Mouse (Mus musculus): ENCODE results near the gene Mrgpra9. TPM values are rescaled to one million over a fixed set of nuclear protein-coding genes. Genes with fewer than 3 reads are reported as not detected.
"Not testable (repeated sequence)": the region's sequence is repeated elsewhere in the genome, so short reads cannot be mapped to it uniquely, and the experiment has no call there.

The Mrgpra9 gene
- total RNA-seq (2022) = not detected

- DNase-seq (ENCODE audit: low spot score in 2 of 2) = no peak
Observed at GRCm38 (mm10) chr7:47252770-47253169, at the start of gene Mrgpra9. Gene Mrgpra9, minus strand, starts transcription at chr7:47252848.

GRCm38 (mm10) chr7:47299612-47300011 lies 47.0 kb upstream of the Mrgpra9 start:
- DNase-seq (ENCODE audit: low spot score in 2 of 2) = not testable (repeated sequence)

GRCm38 (mm10) chr7:47271547-47271946 lies 18.9 kb upstream of the Mrgpra9 start:
- not testable (repeated sequence) for DNase-seq (ENCODE audit: low spot score in 2 of 2)

- DNase-seq (ENCODE audit: low spot score in 2 of 2) = no peak
Observed at GRCm38 (mm10) chr7:47244658-47245057, 8.0 kb downstream of the Mrgpra9 start.

GRCm38 (mm10) chr7:47204830-47205229 lies 47.8 kb downstream of the Mrgpra9 start, which contains the start of gene Mrgpra6:
Gene Mrgpra6, minus strand, starts transcription at chr7:47204920.
- no peak for DNase-seq (ENCODE audit: low spot score in 2 of 2)

- DNase-seq (ENCODE audit: low spot score in 2 of 2) = no peak
Observed at GRCm38 (mm10) chr7:47195271-47195670, 57.4 kb downstream of the Mrgpra9 start.

Other genes starting within 250 kb of the Mrgpra9 start
- gene Spty2d1, start 244.4 kb downstream of the Mrgpra9 start, total RNA-seq (2022) = 1 to 10 TPM; 3.6 to 4.8 (median 4.3) TPM
- gene Tmem86a, start 202.2 kb downstream of the Mrgpra9 start, total RNA-seq (2022) = 1 to 10 TPM; 4.1 to 7.5 (median 5.0) TPM
- gene Ptpn5, start 119.2 kb downstream of the Mrgpra9 start, total RNA-seq (2022) = not detected
- gene Mrgpra6, start 47.9 kb downstream of the Mrgpra9 start, total RNA-seq (2022) = not detected
- gene Mrgpra1, start 101.4 kb upstream of the Mrgpra9 start, total RNA-seq (2022) = not detected
- not detected for gene Mrgpra2a, start 199.3 kb upstream of the Mrgpra9 start, total RNA-seq (2022)

Measured in gastrocnemius, adult 8-10 months (tissue).